Mouse (Mus musculus): ENCODE measurements at regions not wholly inside any gene's neighbourhood (a gene's known extent, or its start where the extent isn't known, plus 50 kb on each side); places are given as distances from the start of the nearest gene placed in this dataset.

DNA sequence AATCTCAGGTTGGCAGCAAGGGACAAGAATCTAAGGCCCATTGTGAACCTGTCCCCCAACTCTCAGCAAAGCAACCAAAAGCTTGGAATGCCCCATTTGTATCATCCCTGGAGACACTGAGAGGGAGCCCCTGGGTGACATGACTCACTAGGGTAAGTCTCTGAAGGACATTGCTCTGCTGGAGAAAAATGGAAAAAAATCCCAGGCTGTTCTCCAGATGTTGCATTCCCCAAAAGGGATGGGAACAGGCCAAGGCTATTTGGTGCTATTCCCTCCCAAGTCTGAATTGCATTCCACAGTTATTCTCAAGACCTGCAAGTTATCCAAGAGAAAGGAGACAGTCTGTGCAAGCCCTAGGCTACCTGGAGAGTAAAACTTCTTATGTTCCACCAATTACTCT lies 77.7 kb downstream of the Rbm43 start:
- DNase-seq (ENCODE audit: low spot score) (no peak), ATAC-seq (replicated peaks; ENCODE audit: low FRiP score, low TSS enrichment, low read depth) (no peak)
- Histone ChIP-seq H3K27ac (ENCODE audit: low read depth) (no peak overlapping the region), H3K4me3 (ENCODE audit: low read depth, low read length) (no peak overlapping the region), H3K36me3 (ENCODE audit: control insufficient read depth, insufficient read depth, low read length) (no peaks in the 10 kb centered on the region), H3K4me2 (ENCODE audit: low read length) (no peak overlapping the region), H3K9me3 (ENCODE audit: control insufficient read depth, low read length) (no peaks in the 10 kb centered on the region), H3K9ac (ENCODE audit: low read length) (no peak overlapping the region), H3K4me1 (replicated peaks; ENCODE audit: control insufficient read depth, insufficient read depth, low read length) (no peaks in the 10 kb centered on the region), H3K27me3 (replicated peaks; ENCODE audit: control insufficient read depth, insufficient read depth, low read length) (no peaks in the 10 kb centered on the region)

DNA sequence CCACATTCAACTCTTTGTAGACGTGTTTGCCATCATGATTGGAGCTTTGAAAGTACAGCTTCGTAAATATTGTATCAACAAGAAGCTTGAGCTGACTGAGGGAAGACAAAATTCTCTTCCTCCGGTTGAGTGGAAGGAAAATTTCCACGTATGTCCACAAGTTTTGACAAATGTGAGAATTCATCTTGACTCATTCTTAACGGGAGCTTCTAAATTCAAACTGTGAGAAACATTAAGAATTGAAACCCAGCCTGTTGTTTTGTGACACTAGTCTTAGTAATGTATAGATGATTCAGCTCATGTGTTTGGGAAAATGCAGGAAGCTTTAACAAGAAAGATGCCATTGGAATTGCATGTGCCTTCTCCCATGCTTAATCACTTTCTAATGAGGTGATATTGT lies 68.9 kb downstream of the Rbm43 start:
- WGBS = 72% methylated on average over 5 of the region's 5 CpGs
- no peak for ATAC-seq (replicated peaks; ENCODE audit: low FRiP score, low TSS enrichment, low read depth)

DNA sequence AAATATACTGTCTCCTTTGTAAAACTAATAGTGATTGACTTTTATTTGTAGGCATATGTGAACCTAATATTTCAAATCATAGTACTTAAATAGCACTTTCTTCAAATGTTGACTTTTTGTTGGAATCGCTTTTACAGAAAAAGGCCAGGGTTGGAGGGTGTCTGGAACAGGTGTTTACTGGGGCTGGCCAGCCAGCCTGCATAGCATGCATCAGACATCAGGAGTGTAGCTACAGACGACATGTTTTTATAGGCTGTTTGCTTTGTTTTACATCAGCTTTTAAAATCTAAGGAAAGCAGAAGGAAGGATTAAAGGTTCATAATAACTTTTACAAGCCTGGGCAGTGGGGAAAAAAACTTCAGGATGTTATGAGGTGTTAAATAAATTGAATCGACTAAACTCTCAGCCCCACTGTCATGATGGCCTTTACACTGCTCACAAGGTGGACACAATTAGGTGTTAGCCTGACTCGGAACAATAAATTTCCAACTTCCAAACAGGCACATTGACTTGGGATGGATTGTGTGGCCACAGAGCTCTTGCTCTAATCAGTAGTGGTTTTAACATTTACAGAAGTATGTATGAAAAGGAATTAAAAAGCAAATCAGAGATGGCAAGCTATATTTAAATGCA lies 66.0 kb downstream of the Rbm43 start:
- Histone ChIP-seq H3K9ac (ENCODE audit: low read length) (no peak overlapping the region), H3K9me3 (ENCODE audit: control insufficient read depth, low read length) (no peaks in the 10 kb centered on the region), H3K27ac (ENCODE audit: low read depth) (no peak overlapping the region), H3K36me3 (ENCODE audit: control insufficient read depth, insufficient read depth, low read length) (no peaks in the 10 kb centered on the region), H3K4me2 (ENCODE audit: low read length) (no peak overlapping the region), H3K4me1 (replicated peaks; ENCODE audit: control insufficient read depth, insufficient read depth, low read length) (peaks cover 7% of the 10 kb centered on the region; the same call in 1 of the 2 replicates), H3K4me3 (ENCODE audit: low read depth, low read length) (no peak overlapping the region), H3K27me3 (replicated peaks; ENCODE audit: control insufficient read depth, insufficient read depth, low read length) (no peaks in the 10 kb centered on the region)
- no peak for DNase-seq (ENCODE audit: low spot score)
- 51% methylated on average over 4 of the region's 4 CpGs for WGBS
- ATAC-seq (replicated peaks; ENCODE audit: low FRiP score, low TSS enrichment, low read depth) = no peak

More for the DNA sequence above, 68.9 kb downstream of the Rbm43 start:
- peaks cover 7% of the 10 kb centered on the region; the same call in 1 of the 2 replicates for H3K4me1 ChIP-seq (replicated peaks; ENCODE audit: control insufficient read depth, insufficient read depth, low read length)
- no peaks in the 10 kb centered on the region for H3K36me3 ChIP-seq (ENCODE audit: control insufficient read depth, insufficient read depth, low read length)
- no peak overlapping the region for H3K9ac ChIP-seq (ENCODE audit: low read length)
- DNase-seq (ENCODE audit: low spot score) = no peak
- no peak overlapping the region for H3K4me2 ChIP-seq (ENCODE audit: low read length)
- H3K4me3 ChIP-seq (ENCODE audit: low read depth, low read length) = no peak overlapping the region
- no peak overlapping the region for H3K27ac ChIP-seq (ENCODE audit: low read depth)
- H3K9me3 ChIP-seq (ENCODE audit: control insufficient read depth, low read length) = no peaks in the 10 kb centered on the region
- H3K27me3 ChIP-seq (replicated peaks; ENCODE audit: control insufficient read depth, insufficient read depth, low read length) = no peaks in the 10 kb centered on the region

DNA sequence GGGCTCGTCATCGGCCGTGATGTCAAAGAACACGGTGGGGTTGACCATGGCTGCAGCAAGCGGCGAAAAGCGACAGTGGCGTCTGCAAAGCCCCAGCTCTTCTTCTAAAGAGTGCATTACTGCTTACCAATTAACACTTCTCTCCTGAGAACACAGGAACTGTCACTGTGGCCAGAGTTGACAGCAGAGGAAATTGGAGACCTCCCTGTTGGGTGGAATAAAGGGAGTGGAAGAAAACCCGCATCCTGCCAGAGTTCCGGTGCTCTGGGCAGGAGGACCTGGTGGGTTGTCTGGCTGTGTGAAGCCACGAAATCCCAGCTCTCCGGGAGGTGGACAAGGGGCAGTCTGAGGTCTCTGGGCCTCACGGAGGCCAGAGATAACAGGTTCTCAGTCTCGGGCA lies 63.4 kb downstream of the Rbm43 start:
- H3K4me1 ChIP-seq (replicated peaks; ENCODE audit: control insufficient read depth, insufficient read depth, low read length) = no peaks in the 10 kb centered on the region
- H3K27ac ChIP-seq (ENCODE audit: low read depth) = no peak overlapping the region
- H3K4me3 ChIP-seq (ENCODE audit: low read depth, low read length) = no peak overlapping the region
- DNase-seq (ENCODE audit: low spot score) (no peak), ATAC-seq (replicated peaks; ENCODE audit: low FRiP score, low TSS enrichment, low read depth) (no peak)
- WGBS = 89% methylated on average over 14 of the region's 14 CpGs
- H3K9ac ChIP-seq (ENCODE audit: low read length) = no peak overlapping the region
- H3K36me3 ChIP-seq (ENCODE audit: control insufficient read depth, insufficient read depth, low read length) = no peaks in the 10 kb centered on the region
- H3K4me2 ChIP-seq (ENCODE audit: low read length) = no peak overlapping the region
- no peaks in the 10 kb centered on the region for H3K27me3 ChIP-seq (replicated peaks; ENCODE audit: control insufficient read depth, insufficient read depth, low read length)
- H3K9me3 ChIP-seq (ENCODE audit: control insufficient read depth, low read length) = no peaks in the 10 kb centered on the region

Data from intestine, embryonic 14.5 days (tissue).